Mouse (Mus musculus): ENCODE data around the gene Plpp7. TPM values are rescaled to one million over a fixed set of nuclear protein-coding genes. Genes with fewer than 3 reads are reported as not detected.

Plpp7 gene
- polyA plus RNA-seq, 1 experiment from 2014 or later, result 10.9 TPM

- no peak for DNase-seq (ENCODE audit: low spot score)
- Histone ChIP-seq H3K4me3 (no peak overlapping the region), H3K27ac (peak overlapping the region; percentile 88), H3K9me3 (no peaks in the 10 kb centered on the region), H3K4me1 (peaks cover 96% of the 10 kb centered on the region), H3K36me3 (peaks cover 12% of the 10 kb centered on the region), H3K27me3 (ENCODE audit: insufficient read depth, poor library complexity, severe bottlenecking) (no peaks in the 10 kb centered on the region)
- WGBS, result 47% methylated on average over 2 of the region's 2 CpGs
Observed at GRCm38 (mm10) chr2:32061189-32061588, 34.1 kb upstream of the Plpp7 start.

- H3K27me3 ChIP-seq (ENCODE audit: insufficient read depth, poor library complexity, severe bottlenecking), result no peaks in the 10 kb centered on the region
- WGBS, result 43% methylated on average over 12 of the region's 12 CpGs
- H3K4me1 ChIP-seq, result peaks cover 98% of the 10 kb centered on the region
- DNase-seq (ENCODE audit: low spot score), result no peak
- no peaks in the 10 kb centered on the region for H3K9me3 ChIP-seq
- H3K27ac ChIP-seq, result peak overlapping the region; percentile 88
- H3K36me3 ChIP-seq, result peaks cover 18% of the 10 kb centered on the region
- H3K4me3 ChIP-seq, result no peak overlapping the region
Observed at GRCm38 (mm10) chr2:32061722-32062505, 33.4 kb upstream of the Plpp7 start.

GRCm38 (mm10) chr2:32062626-32063410 is 32.5 kb upstream of the Plpp7 start:
- Histone ChIP-seq H3K4me1 (peaks cover 98% of the 10 kb centered on the region), H3K36me3 (peaks cover 26% of the 10 kb centered on the region), H3K27me3 (ENCODE audit: insufficient read depth, poor library complexity, severe bottlenecking) (no peaks in the 10 kb centered on the region), H3K27ac (peak overlapping the region; percentile 88), H3K4me3 (peak overlapping the region; percentile 16; the same call in 1 of the 2 replicates), H3K9me3 (no peaks in the 10 kb centered on the region)
- DNase-seq (ENCODE audit: low spot score), result no peak
- WGBS, result 79% methylated on average over 15 of the region's 15 CpGs

- DNase-seq (ENCODE audit: low spot score), result no peak
- H3K27ac ChIP-seq, result peak overlapping the region; percentile 88
- no peaks in the 10 kb centered on the region for H3K9me3 ChIP-seq
- peaks cover 33% of the 10 kb centered on the region for H3K36me3 ChIP-seq
- peak overlapping the region; percentile 32; the same call in 1 of the 2 replicates for H3K4me3 ChIP-seq
- peaks cover 99% of the 10 kb centered on the region for H3K4me1 ChIP-seq
- 40% methylated on average over 7 of the region's 7 CpGs for WGBS
- no peaks in the 10 kb centered on the region for H3K27me3 ChIP-seq (ENCODE audit: insufficient read depth, poor library complexity, severe bottlenecking)
Observed at GRCm38 (mm10) chr2:32063451-32064151, 31.7 kb upstream of the Plpp7 start.

- DNase-seq (ENCODE audit: low spot score), result no peak
- WGBS, result 41% methylated on average over 13 of the region's 13 CpGs
Observed at GRCm38 (mm10) chr2:32064913-32065312, 30.4 kb upstream of the Plpp7 start.

GRCm38 (mm10) chr2:32065371-32065791 is 29.9 kb upstream of the Plpp7 start:
- H3K36me3 ChIP-seq, result peaks cover 49% of the 10 kb centered on the region
- H3K27me3 ChIP-seq (ENCODE audit: insufficient read depth, poor library complexity, severe bottlenecking), result no peaks in the 10 kb centered on the region
- 58% methylated on average over 5 of the region's 5 CpGs for WGBS
- peaks cover 95% of the 10 kb centered on the region for H3K4me1 ChIP-seq
- H3K27ac ChIP-seq, result peak overlapping the region; percentile 88
- no peaks in the 10 kb centered on the region for H3K9me3 ChIP-seq
- DNase-seq (ENCODE audit: low spot score), result no peak
- H3K4me3 ChIP-seq, result no peak overlapping the region; the same call in 1 of the 2 replicates

More at GRCm38 (mm10) chr2:32064913-32065312, 30.4 kb upstream of the Plpp7 start:
- H3K36me3 ChIP-seq, result peaks cover 46% of the 10 kb centered on the region
- H3K4me3 ChIP-seq, result peak overlapping the region; percentile 32; the same call in 1 of the 2 replicates
- H3K9me3 ChIP-seq, result no peaks in the 10 kb centered on the region
- peak overlapping the region; percentile 88 for H3K27ac ChIP-seq
- no peaks in the 10 kb centered on the region for H3K27me3 ChIP-seq (ENCODE audit: insufficient read depth, poor library complexity, severe bottlenecking)
- H3K4me1 ChIP-seq, result peaks cover 99% of the 10 kb centered on the region

GRCm38 (mm10) chr2:32066005-32066404 is 29.3 kb upstream of the Plpp7 start:
- no peaks in the 10 kb centered on the region for H3K9me3 ChIP-seq
- peak overlapping the region; percentile 88 for H3K27ac ChIP-seq
- no peaks in the 10 kb centered on the region for H3K27me3 ChIP-seq (ENCODE audit: insufficient read depth, poor library complexity, severe bottlenecking)
- peaks cover 88% of the 10 kb centered on the region for H3K4me1 ChIP-seq
- H3K36me3 ChIP-seq, result peaks cover 55% of the 10 kb centered on the region
- WGBS, result 75% methylated on average over 4 of the region's 4 CpGs
- no peak for DNase-seq (ENCODE audit: low spot score)
- H3K4me3 ChIP-seq, result no peak overlapping the region

GRCm38 (mm10) chr2:32068811-32069607 is 26.3 kb upstream of the Plpp7 start:
- H3K27ac ChIP-seq, result peak overlapping the region; percentile 65; the same call in 1 of the 2 replicates
- no peaks in the 10 kb centered on the region for H3K27me3 ChIP-seq (ENCODE audit: insufficient read depth, poor library complexity, severe bottlenecking)
- 54% methylated on average over 31 of the region's 31 CpGs for WGBS
- H3K4me1 ChIP-seq, result peaks cover 75% of the 10 kb centered on the region
- no peaks in the 10 kb centered on the region for H3K9me3 ChIP-seq
- H3K4me3 ChIP-seq, result 0 out of 2 replicates have a peak overlapping the region, but pooled peaks have one; percentile 5
- peaks cover 83% of the 10 kb centered on the region for H3K36me3 ChIP-seq
- no peak for DNase-seq (ENCODE audit: low spot score)

- peaks cover 86% of the 10 kb centered on the region for H3K36me3 ChIP-seq
- no peak overlapping the region for H3K4me3 ChIP-seq
- H3K4me1 ChIP-seq, result peaks cover 73% of the 10 kb centered on the region
- no peak for DNase-seq (ENCODE audit: low spot score)
- WGBS, result 90% methylated on average over 10 of the region's 10 CpGs
- H3K9me3 ChIP-seq, result no peaks in the 10 kb centered on the region
- H3K27me3 ChIP-seq (ENCODE audit: insufficient read depth, poor library complexity, severe bottlenecking), result no peaks in the 10 kb centered on the region
- H3K27ac ChIP-seq, result no peak overlapping the region
Observed at GRCm38 (mm10) chr2:32070747-32071146, 24.6 kb upstream of the Plpp7 start.

GRCm38 (mm10) chr2:32074404-32074803 is 20.9 kb upstream of the Plpp7 start:
- Histone ChIP-seq H3K9me3 (no peaks in the 10 kb centered on the region), H3K4me1 (peaks cover 59% of the 10 kb centered on the region), H3K27me3 (ENCODE audit: insufficient read depth, poor library complexity, severe bottlenecking) (no peaks in the 10 kb centered on the region), H3K4me3 (0 out of 2 replicates have a peak overlapping the region, but pooled peaks have one; percentile 5), H3K27ac (peak overlapping the region; percentile 53; the same call in 1 of the 2 replicates), H3K36me3 (peaks cover 63% of the 10 kb centered on the region)
- WGBS, result 68% methylated on average over 8 of the region's 8 CpGs
- no peak for DNase-seq (ENCODE audit: low spot score)

- Histone ChIP-seq H3K4me3 (no peak overlapping the region), H3K9me3 (no peaks in the 10 kb centered on the region), H3K4me1 (peaks cover 64% of the 10 kb centered on the region), H3K27me3 (ENCODE audit: insufficient read depth, poor library complexity, severe bottlenecking) (no peaks in the 10 kb centered on the region), H3K27ac (no peak overlapping the region), H3K36me3 (peaks cover 58% of the 10 kb centered on the region)
- WGBS, result 79% methylated on average over 7 of the region's 7 CpGs
- no peak for DNase-seq (ENCODE audit: low spot score)
Observed at GRCm38 (mm10) chr2:32075368-32075767, 20.0 kb upstream of the Plpp7 start.

- Histone ChIP-seq H3K27me3 (ENCODE audit: insufficient read depth, poor library complexity, severe bottlenecking) (peaks cover 8% of the 10 kb centered on the region), H3K9me3 (no peaks in the 10 kb centered on the region), H3K36me3 (peaks cover 42% of the 10 kb centered on the region), H3K4me1 (peaks cover 74% of the 10 kb centered on the region), H3K4me3 (peak overlapping the region; percentile 89), H3K27ac (peak overlapping the region; percentile 96)
- no peak for DNase-seq (ENCODE audit: low spot score)
- WGBS, result 77% methylated on average over 10 of the region's 10 CpGs
Observed at GRCm38 (mm10) chr2:32077744-32078143, 17.6 kb upstream of the Plpp7 start.
